Mouse (Mus musculus): ENCODE measurements around the gene Kat2b. TPM values are rescaled to one million over a fixed set of nuclear protein-coding genes. Genes with fewer than 3 reads are reported as not detected.
A peak's percentile ranks its signal among the peaks of the same experiment; 100 is the strongest.
"Not testable (repeated sequence)": the region's sequence is repeated elsewhere in the genome, so short reads cannot be mapped to it uniquely, and the experiment has no call there.

The Kat2b gene
- polyA plus RNA-seq, 1 experiment from 2014 or later = 5.1 TPM

DNA sequence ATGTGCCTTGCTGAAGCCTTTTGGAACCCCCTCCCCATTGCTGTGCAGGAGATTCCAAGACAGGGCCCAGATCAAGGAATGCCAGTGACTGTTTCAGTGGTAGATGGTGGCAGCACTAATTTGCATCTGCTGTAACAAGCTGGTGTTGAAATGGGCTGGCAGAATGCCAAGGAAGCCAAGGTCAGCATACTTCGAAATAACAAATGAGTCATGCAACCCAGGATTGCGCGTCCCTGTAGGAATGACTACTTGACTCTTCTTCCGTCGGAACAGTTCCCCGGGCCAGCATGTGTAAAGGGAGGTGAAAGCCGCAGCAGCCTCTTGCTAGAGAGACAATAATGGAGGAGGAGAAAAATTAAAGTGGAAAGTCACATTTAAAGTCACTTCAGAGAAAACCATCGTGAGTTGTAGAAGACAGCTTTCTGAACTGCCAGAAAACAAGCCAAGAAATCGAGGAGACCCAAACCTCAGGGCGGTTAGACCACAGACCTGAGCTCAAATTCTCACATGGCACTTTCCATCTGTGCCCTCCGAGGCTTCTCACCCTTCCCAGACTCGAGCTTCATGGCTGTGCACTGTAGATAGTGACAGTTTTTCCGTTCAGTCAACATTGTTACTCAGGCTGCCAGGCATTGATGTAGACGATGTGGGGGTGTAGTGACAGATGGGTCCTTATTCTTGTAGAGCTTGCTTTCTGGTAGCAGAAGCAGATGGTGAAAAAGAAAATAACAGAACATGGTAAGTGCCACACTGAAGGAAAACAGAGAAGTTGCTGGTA is 20.6 kb downstream of the Kat2b start:
- Histone ChIP-seq H3K9ac (no peak overlapping the region), H3K4me3 (no peak overlapping the region), H3K4me1 (peaks cover 14% of the 10 kb centered on the region), H3K36me3 (no peaks in the 10 kb centered on the region; the same call in 1 of the 2 replicates), H3K27ac (peak overlapping the region; percentile 52; the same call in 1 of the 2 replicates), H3K9me3 (no peaks in the 10 kb centered on the region), H3K4me2 (no peak overlapping the region), H3K27me3 (no peaks in the 10 kb centered on the region)
- WGBS = 58% methylated on average over 14 of the region's 14 CpGs
- ATAC-seq (ENCODE audit: insufficient number of reproducible peaks, insufficient read depth, low FRiP score, low TSS enrichment, low read depth) = 0 out of 2 replicates have a peak, but pooled peaks have one; percentile 43

DNA sequence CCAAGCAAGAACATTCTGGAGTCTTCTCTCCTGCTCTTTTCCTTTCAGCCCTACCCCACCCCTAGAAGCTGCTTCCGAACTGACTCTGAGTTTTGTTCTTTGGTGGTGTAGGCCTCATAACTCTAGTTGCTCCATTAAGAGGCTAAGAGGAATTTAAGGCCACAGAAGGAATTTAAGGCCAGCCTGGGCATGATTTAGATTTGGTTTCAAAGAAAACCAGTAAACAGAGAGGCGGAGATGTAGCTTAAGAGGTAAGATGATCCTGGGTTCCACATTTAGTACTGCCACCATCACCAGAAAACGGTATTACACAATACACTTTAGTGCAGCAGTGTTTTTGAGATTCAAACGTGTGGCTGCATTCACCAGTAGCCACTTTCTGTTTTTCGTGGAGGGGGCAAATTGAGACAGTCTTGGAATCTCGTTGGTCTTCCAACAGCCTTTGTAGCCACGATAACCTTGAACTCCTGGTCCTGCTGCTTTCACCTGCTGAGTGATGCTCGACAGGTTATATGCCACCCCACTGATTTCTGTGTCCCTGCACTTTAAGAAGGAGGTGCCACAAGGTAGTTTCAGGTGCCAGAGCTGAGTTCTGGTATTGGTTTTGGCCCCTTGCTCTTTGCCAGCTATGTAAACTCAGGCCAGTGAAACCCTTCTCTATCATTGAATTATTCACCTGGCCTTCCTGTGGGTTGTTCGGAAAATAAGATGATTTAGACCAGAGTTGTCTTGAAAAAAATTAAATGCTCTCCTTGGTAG is 21.6 kb downstream of the Kat2b start:
- Histone ChIP-seq H3K9me3 (no peaks in the 10 kb centered on the region), H3K27ac (no peak overlapping the region), H3K4me2 (no peak overlapping the region), H3K4me3 (no peak overlapping the region), H3K27me3 (no peaks in the 10 kb centered on the region), H3K36me3 (no peaks in the 10 kb centered on the region; the same call in 1 of the 2 replicates), H3K9ac (no peak overlapping the region), H3K4me1 (peaks cover 14% of the 10 kb centered on the region)
- 73% methylated on average over 9 of the region's 9 CpGs for WGBS
- no peak for ATAC-seq (ENCODE audit: insufficient number of reproducible peaks, insufficient read depth, low FRiP score, low TSS enrichment, low read depth)

DNA sequence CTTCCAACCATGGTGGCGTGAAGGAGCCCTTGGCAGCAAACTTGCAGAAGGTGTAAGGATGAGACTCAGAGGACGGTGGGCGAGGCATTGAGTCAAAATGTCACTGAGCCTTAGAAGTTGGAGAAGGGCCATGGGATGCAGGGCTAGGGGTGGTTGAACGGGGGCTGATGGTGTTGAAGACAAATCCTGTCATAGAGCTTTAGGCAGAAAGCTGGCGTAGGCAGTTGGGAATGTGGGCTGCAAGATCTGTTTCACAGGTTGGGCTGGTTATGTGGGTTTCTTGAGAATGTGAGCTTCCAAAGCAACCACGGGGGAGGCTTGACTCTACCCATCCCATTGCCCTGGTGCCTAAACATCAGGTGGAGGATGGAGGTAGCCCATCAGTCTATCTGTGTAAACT is 23.4 kb downstream of the Kat2b start:
- H3K9me3 ChIP-seq = no peaks in the 10 kb centered on the region
- no peak overlapping the region for H3K9ac ChIP-seq
- no peak overlapping the region for H3K27ac ChIP-seq
- H3K36me3 ChIP-seq = no peaks in the 10 kb centered on the region
- 83% methylated on average over 6 of the region's 6 CpGs for WGBS
- peaks cover 14% of the 10 kb centered on the region for H3K4me1 ChIP-seq
- no peak overlapping the region for H3K4me2 ChIP-seq
- no peak for ATAC-seq (ENCODE audit: insufficient number of reproducible peaks, insufficient read depth, low FRiP score, low TSS enrichment, low read depth)
- no peaks in the 10 kb centered on the region for H3K27me3 ChIP-seq
- H3K4me3 ChIP-seq = no peak overlapping the region

DNA sequence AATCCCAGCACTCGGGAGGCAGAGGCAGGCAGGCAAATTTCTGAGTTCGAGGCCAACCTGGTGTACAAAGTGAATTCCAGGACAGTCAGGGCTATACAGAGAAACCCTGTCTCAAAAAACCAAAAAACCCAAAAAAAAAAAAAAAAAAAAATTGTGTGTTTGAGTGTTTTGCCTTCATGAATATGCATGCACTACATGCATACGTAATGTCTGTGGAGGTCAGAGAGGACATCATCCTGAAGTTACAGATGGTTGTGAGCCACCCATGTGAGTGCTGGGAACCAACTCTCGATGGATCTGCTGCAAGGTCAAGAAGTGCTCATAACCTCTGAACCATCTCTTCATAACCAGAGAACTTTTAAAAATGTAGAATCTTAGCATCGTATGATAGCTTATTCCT is 25.2 kb downstream of the Kat2b start:
- no peak for ATAC-seq (ENCODE audit: insufficient number of reproducible peaks, insufficient read depth, low FRiP score, low TSS enrichment, low read depth)
- no peak overlapping the region for H3K4me3 ChIP-seq
- 89% methylated on average over 5 of the region's 5 CpGs for WGBS
- H3K36me3 ChIP-seq = no peaks in the 10 kb centered on the region
- no peak overlapping the region for H3K27ac ChIP-seq
- no peaks in the 10 kb centered on the region for H3K9me3 ChIP-seq
- H3K9ac ChIP-seq = no peak overlapping the region
- H3K4me2 ChIP-seq = no peak overlapping the region
- H3K27me3 ChIP-seq = no peaks in the 10 kb centered on the region
- H3K4me1 ChIP-seq = peaks cover 17% of the 10 kb centered on the region

DNA sequence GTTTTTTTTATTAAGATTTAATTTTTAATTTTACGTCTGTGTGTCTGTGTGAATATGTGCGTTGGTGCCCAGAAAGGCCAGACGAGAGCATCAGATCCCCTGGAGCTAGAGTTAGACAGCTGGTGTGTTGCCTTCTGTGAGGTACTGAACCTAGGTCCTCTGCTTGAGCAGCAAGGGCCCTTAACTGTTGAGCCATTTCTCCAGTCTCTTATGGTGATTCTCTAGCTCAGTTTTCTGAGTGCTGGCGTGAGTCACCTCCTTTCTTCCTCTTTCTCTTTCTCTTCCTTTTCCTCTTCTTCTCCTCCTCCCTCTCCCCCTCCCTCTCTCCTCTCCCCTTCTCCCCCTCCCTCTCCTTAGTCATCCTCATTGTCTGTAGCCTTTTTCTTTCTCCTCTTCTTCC is 27.9 kb downstream of the Kat2b start:
- no peaks in the 10 kb centered on the region for H3K9me3 ChIP-seq
- H3K9ac ChIP-seq = no peak overlapping the region
- no peak overlapping the region for H3K4me2 ChIP-seq
- no peaks in the 10 kb centered on the region for H3K27me3 ChIP-seq
- no peak overlapping the region for H3K27ac ChIP-seq
- no peaks in the 10 kb centered on the region for H3K36me3 ChIP-seq
- ATAC-seq (ENCODE audit: insufficient number of reproducible peaks, insufficient read depth, low FRiP score, low TSS enrichment, low read depth) = no peak
- 0 out of 2 replicates have a peak, but pooled peaks cover 5% of the 10 kb centered on the region for H3K4me1 ChIP-seq
- H3K4me3 ChIP-seq = no peak overlapping the region
- 80% methylated on average over 4 of the region's 4 CpGs for WGBS

DNA sequence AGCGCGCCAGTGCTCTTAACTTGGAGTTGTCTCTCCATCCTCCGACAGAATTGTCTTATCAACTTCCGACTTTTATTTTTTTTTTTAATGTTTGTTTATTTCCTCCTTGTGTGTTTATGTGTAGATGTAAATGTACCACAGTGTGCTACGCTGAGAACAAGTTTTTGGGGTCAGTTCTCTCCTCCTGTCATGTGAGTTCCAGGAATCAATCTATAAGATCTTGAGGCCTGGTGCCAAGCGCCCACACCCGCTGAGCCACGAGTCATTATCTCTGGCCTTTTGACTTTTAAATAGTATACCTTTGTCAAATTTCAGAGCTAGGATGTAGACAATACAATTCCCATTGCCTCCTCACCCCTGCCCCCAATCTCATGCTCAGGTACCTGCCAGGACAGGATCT is 28.9 kb downstream of the Kat2b start:
- Histone ChIP-seq H3K9me3 (no peaks in the 10 kb centered on the region), H3K36me3 (no peaks in the 10 kb centered on the region), H3K27me3 (no peaks in the 10 kb centered on the region), H3K4me3 (no peak overlapping the region), H3K27ac (no peak overlapping the region), H3K9ac (no peak overlapping the region), H3K4me1 (0 out of 2 replicates have a peak, but pooled peaks cover 5% of the 10 kb centered on the region), H3K4me2 (no peak overlapping the region)
- WGBS = 85% methylated on average over 8 of the region's 8 CpGs
- no peak for ATAC-seq (ENCODE audit: insufficient number of reproducible peaks, insufficient read depth, low FRiP score, low TSS enrichment, low read depth)

DNA sequence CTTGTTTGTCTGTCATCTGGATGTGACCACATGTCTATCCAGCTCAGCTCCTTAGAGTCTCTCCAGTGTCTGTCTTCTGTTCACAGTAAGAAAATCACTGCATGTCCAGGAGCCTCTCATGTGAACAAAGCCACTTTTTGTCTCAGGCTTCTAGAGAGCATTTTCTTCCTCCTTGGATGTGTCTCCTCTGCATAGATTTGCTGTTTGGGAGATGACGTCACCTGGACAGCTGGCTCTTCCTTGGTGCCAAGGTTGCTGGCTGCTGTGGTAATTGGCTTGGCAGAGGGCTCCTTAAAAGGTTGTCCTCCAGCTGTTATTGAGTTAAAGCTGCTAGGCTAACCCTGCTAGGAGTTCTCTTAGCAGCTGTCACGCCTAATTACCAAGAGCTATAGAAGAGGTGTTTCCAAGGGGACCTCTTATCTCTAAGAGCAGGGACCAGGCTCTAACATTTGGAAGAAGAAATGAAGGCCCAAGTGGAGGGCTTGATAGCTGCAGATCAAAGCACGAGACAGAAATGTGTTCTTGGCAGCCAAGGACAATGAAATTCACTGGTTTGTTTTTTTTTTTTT is 29.7 kb downstream of the Kat2b start:
- no peak overlapping the region for H3K9ac ChIP-seq
- H3K36me3 ChIP-seq = no peaks in the 10 kb centered on the region
- ATAC-seq (ENCODE audit: insufficient number of reproducible peaks, insufficient read depth, low FRiP score, low TSS enrichment, low read depth) = no peak
- WGBS = 45% methylated on average over 3 of the region's 3 CpGs
- no peak overlapping the region for H3K27ac ChIP-seq
- no peak overlapping the region for H3K4me3 ChIP-seq
- no peaks in the 10 kb centered on the region for H3K9me3 ChIP-seq
- no peaks in the 10 kb centered on the region for H3K27me3 ChIP-seq
- no peak overlapping the region for H3K4me2 ChIP-seq
- 0 out of 2 replicates have a peak, but pooled peaks cover 5% of the 10 kb centered on the region for H3K4me1 ChIP-seq

DNA sequence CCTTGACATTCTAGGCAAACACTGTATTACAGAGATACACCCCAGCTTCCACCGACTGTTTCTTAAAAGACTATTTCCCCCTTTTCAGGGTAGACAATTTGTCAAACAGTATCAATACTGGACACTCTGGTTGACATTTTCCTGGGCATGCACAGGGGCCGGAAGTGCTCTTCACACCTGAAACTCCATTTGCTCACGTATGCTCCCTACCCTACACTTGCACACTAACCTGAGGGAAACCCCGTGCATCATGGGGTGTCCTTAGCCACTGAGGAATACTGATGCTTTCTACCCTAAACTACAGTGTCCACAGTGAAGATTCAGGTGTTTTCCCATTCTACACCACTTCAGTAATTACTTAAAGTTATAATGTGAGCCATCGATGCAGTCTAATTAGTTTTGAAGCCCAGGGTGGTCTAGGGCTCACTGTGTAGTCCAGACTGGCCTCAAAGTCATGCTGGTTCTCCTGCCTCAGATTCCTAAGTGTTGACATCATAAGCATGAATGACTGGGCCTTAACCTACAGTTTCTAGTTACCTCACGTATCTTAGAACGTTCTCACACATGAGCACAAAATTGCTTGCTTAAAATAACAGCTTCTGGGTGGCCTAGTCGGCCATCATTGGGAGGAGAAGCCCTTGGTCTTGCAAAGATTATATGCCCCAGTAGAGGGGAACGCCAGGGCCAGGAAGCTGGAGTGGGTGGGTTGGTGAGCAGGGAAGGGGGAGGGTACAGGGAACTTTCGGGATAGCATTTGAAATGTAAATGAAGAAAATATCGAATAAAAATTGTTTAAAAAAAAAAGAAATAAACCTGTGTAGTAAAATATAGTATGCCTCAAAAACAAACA is 30.5 kb downstream of the Kat2b start:
- WGBS = 79% methylated on average over 11 of the region's 11 CpGs
- no peak overlapping the region for H3K4me2 ChIP-seq
- no peak for ATAC-seq (ENCODE audit: insufficient number of reproducible peaks, insufficient read depth, low FRiP score, low TSS enrichment, low read depth)
- H3K27ac ChIP-seq = no peak overlapping the region
- H3K27me3 ChIP-seq = no peaks in the 10 kb centered on the region
- H3K36me3 ChIP-seq = no peaks in the 10 kb centered on the region
- no peak overlapping the region for H3K4me3 ChIP-seq
- H3K9me3 ChIP-seq = no peaks in the 10 kb centered on the region
- H3K4me1 ChIP-seq = 0 out of 2 replicates have a peak, but pooled peaks cover 5% of the 10 kb centered on the region
- H3K9ac ChIP-seq = no peak overlapping the region

DNA sequence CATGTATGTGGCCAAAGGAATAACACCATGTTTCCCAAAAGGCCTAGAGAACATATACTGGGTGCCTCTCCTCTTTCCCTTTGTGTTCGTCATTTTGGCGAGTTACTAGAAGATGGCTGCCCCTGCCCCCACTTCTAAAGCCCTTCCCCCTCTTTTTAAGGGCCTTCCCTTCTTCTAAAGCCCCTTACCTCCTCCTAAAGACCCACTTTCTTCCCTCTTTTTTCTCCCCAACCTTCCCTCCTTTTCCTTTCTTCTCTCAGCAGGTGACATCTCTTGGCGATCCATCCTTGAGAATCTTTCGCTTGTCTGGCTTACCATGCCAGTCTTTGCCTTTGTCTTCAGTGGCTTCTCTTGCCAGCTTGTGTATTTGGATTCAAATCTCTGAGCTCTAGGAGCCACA is 31.9 kb downstream of the Kat2b start:
- Histone ChIP-seq H3K27me3 (no peaks in the 10 kb centered on the region), H3K36me3 (no peaks in the 10 kb centered on the region), H3K4me2 (no peak overlapping the region), H3K27ac (no peak overlapping the region), H3K9me3 (no peaks in the 10 kb centered on the region), H3K4me1 (0 out of 2 replicates have a peak, but pooled peaks cover 5% of the 10 kb centered on the region), H3K4me3 (no peak overlapping the region), H3K9ac (no peak overlapping the region)
- WGBS = 91% methylated on average over 4 of the region's 4 CpGs
- ATAC-seq (ENCODE audit: insufficient number of reproducible peaks, insufficient read depth, low FRiP score, low TSS enrichment, low read depth) = no peak

DNA sequence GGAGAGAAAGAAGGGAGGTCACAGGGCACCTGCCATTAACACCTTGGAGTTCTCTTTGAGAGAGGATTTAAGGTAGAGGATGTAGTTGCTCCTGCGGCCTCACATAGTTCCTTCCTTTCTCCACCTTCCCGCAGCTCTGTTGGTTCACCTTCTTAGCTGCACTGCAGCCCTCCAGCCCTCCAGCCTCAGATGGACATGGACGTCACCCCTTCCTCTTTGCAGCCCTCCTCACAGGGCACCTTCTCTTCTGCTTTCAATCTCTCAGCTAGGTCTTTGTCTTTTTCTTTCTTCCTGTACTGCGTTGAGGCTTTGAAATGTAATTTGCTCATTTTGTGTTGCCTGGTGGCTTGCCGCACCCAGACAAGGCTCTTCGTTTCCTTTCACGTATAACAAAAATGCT is 36.6 kb downstream of the Kat2b start:
- not testable (repeated sequence) for H3K36me3 ChIP-seq; H3K4me2 ChIP-seq; H3K9me3 ChIP-seq; H3K4me3 ChIP-seq; ATAC-seq (ENCODE audit: insufficient number of reproducible peaks, insufficient read depth, low FRiP score, low TSS enrichment, low read depth); H3K4me1 ChIP-seq; H3K27ac ChIP-seq; H3K9ac ChIP-seq; H3K27me3 ChIP-seq
- no CpG with 5 or more reads among the region's 7 CpGs for WGBS

DNA sequence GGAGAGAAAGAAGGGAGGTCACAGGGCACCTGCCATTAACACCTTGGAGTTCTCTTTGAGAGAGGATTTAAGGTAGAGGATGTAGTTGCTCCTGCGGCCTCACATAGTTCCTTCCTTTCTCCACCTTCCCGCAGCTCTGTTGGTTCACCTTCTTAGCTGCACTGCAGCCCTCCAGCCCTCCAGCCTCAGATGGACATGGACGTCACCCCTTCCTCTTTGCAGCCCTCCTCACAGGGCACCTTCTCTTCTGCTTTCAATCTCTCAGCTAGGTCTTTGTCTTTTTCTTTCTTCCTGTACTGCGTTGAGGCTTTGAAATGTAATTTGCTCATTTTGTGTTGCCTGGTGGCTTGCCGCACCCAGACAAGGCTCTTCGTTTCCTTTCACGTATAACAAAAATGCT is 39.4 kb downstream of the Kat2b start:
- H3K9me3 ChIP-seq; H3K36me3 ChIP-seq; ATAC-seq (ENCODE audit: insufficient number of reproducible peaks, insufficient read depth, low FRiP score, low TSS enrichment, low read depth); H3K4me3 ChIP-seq; H3K27ac ChIP-seq; H3K4me2 ChIP-seq; H3K9ac ChIP-seq; H3K4me1 ChIP-seq; H3K27me3 ChIP-seq: not testable (repeated sequence)
- WGBS = no CpG with 5 or more reads among the region's 7 CpGs
